Mouse (Mus musculus) heart, adult 8-10 months (tissue): ENCODE data around the gene Foxd2. TPM values are rescaled to one million over a fixed set of nuclear protein-coding genes. Genes with fewer than 3 reads are reported as not detected.

Experiments used
- total RNA-seq, 4 experiments: library from RNA; stranded (reverse); gene quantifications; 2 replicates each; pipeline ENCODE4 v1.2.4; 2022

Gene Foxd2
- total RNA-seq, 4 experiments from 2014 or later: 0.16 to 0.38 (median 0.22) TPM

Other genes with a start within 250 kb of the Foxd2 start
- gene Gm12830, start 87.2 kb downstream of the Foxd2 start, total RNA-seq: not detected
- gene Foxe3, start 17.1 kb upstream of the Foxd2 start, total RNA-seq: not detected
- gene Cmpk1, start 78.4 kb upstream of the Foxd2 start, total RNA-seq: 10 to 100 TPM; 30.7 to 34.2 (median 33.0) TPM
- gene Stil, start 91.3 kb upstream of the Foxd2 start, total RNA-seq: under 1 TPM in 1 of 4 experiments, not detected in 3; 0.26 TPM
- 1 to 10 TPM; 2.5 to 3.6 (median 2.9) TPM for gene Tal1, start 147.6 kb upstream of the Foxd2 start, total RNA-seq
- gene Pdzk1ip1, start 179.8 kb upstream of the Foxd2 start, total RNA-seq: under 1 TPM in 2 of 4 experiments, not detected in 2; 0.71 to 0.86 TPM
- gene Cyp4x1, start 225.4 kb upstream of the Foxd2 start, total RNA-seq: not detected